8 mouse cellular contexts compared by ENCODE assay signal in the genomic region with DNA sequence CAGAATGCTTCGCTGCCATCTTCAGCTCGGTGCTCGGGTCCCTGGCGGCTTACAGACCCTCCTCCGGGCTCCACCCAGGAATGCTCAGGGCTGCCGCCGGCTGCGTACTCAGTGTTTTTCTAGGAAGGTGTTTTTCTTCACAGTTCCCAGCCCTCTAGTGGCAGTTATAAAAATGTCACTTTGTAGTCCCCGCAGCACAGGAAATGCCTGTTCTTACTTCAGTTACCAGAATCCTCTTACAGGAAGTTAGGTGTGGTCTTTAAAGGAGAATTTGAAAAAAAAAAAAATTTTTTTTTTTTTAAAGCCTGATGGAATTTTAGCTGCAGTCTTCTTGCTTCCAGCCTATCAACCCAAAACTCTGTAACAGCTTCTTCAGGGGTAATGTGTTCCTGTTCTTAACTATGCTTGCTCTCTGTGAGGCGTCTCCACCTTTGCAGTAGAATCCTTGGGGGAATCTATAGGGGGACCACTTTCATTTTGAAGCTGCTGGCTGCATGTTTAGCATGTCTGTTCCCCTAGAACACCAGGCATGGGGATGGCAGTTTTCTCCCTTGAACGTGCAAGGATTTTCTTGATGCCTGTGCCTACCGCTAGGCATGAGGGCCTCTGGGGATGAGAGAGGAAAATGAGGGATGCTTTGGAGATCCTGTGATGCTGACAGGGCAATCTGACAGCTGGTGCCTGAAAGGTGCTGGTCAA. TPM values are rescaled to one million over a fixed set of nuclear protein-coding genes. Genes with fewer than 3 reads are reported as not detected.
DNase-seq lines count a peak whose midpoint lies in the region; ATAC-seq and TF ChIP-seq lines count a peak whose summit lies in the region.

No protein-coding gene starts in this region.

- peak; percentile 1 for DNase-seq in MEL (ENCODE audit: low read depth, low spot score)
- DNase-seq in cerebellum, adult 11 months, result peak; percentile 77
- peak; percentile 66 for DNase-seq in heart, postnatal 4 days
- peak; percentile 84 to 91 for DNase-seq in layer of hippocampus, adult 18-20 months (ENCODE audit: low spot score in 2 of 2)
- peak; percentile 41 to 55 for DNase-seq in lung, adult 18-20 months
- DNase-seq in urinary bladder, postnatal 25 days (ENCODE audit: low spot score), result peak; percentile 32

- H3K9ac ChIP-seq in MEL (ENCODE audit: control insufficient read depth, low read depth, low read length, poor library complexity, severe bottlenecking), result no peak overlapping the region
- H3K9ac ChIP-seq in forebrain, embryonic 16.5 days (replicated peaks; ENCODE audit: low read depth, low read length), result peak overlapping the region; percentile 65

- no peaks in the 10 kb centered on the region for H3K9me3 ChIP-seq in MEL (replicated peaks; ENCODE audit: insufficient read depth, low read length)
- H3K9me3 ChIP-seq in forebrain, embryonic 16.5 days (ENCODE audit: control insufficient read depth, low read length), result no peaks in the 10 kb centered on the region

- no peaks in the 10 kb centered on the region for H3K36me3 ChIP-seq in MEL (ENCODE audit: control insufficient read depth in 1 of 2, insufficient read depth in 2 of 2, low read length in 2 of 2)
- no peaks in the 10 kb centered on the region for H3K36me3 ChIP-seq in forebrain, embryonic 16.5 days (ENCODE audit: control insufficient read depth, insufficient read depth)

- TF ChIP-seq EP300 in MEL (IDR thresholded peaks at IDR 0.05; ENCODE audit: low read depth in 1 of 2, low read length in 2 of 2), result no peak

- peak overlapping the region; percentile 60 for H3K4me2 ChIP-seq in forebrain, embryonic 16.5 days (ENCODE audit: low read length)

- peak; percentile 99 for ATAC-seq in forebrain, embryonic 16.5 days

- H3K27me3 ChIP-seq in MEL (ENCODE audit: control insufficient read depth in 1 of 2, insufficient read depth in 2 of 2, low read length in 2 of 2), result no peaks in the 10 kb centered on the region
- no peaks in the 10 kb centered on the region for H3K27me3 ChIP-seq in forebrain, embryonic 16.5 days (replicated peaks; ENCODE audit: control insufficient read depth, insufficient read depth, low read length)

- TF ChIP-seq POLR2A in MEL (IDR thresholded peaks at IDR 0.05; ENCODE audit: control insufficient read depth in 1 of 2, insufficient read depth in 1 of 2, low read depth in 1 of 2, low read length in 2 of 2, poor library complexity in 1 of 2), result no peak
- TF ChIP-seq POLR2A in olfactory bulb, adult 2 months (IDR thresholded peaks at IDR 0.05; ENCODE audit: insufficient read depth, low read depth, low read length), result no peak

- no peaks in the 10 kb centered on the region for H3K4me1 ChIP-seq in MEL (ENCODE audit: control insufficient read depth in 1 of 2, insufficient read depth in 2 of 2, low read length in 2 of 2)
- peaks cover 11% of the 10 kb centered on the region for H3K4me1 ChIP-seq in forebrain, embryonic 16.5 days (replicated peaks; ENCODE audit: control insufficient read depth, insufficient read depth, low read length)
- H3K4me1 ChIP-seq in olfactory bulb, adult 2 months (ENCODE audit: control insufficient read depth, insufficient read depth, low read length), result peaks cover 5% of the 10 kb centered on the region; the same call in 1 of the 2 replicates

- TF ChIP-seq RAD21 in MEL (IDR thresholded peaks at IDR 0.05; ENCODE audit: low read depth, low read length), result no peak

- TF ChIP-seq CTCF in MEL (IDR thresholded peaks at IDR 0.05 in 2 of 3, conservative IDR thresholded peaks at IDR 0.05 in 1 of 3; ENCODE audit: control insufficient read depth in 1 of 3, insufficient read depth in 1 of 3, low read depth in 2 of 3, low read length in 3 of 3, poor library complexity in 1 of 3, severe bottlenecking in 1 of 3), result no peak
- 0 out of 2 replicates have a peak, but pooled peaks have one; percentile 22 for TF ChIP-seq CTCF in olfactory bulb, adult 2 months (IDR thresholded peaks at IDR 0.05; ENCODE audit: insufficient read depth, low read depth, low read length)

- no peak overlapping the region for H3K4me3 ChIP-seq in MEL (ENCODE audit: control insufficient read depth in 1 of 2, insufficient read depth in 1 of 2, low read depth in 2 of 2, low read length in 2 of 2)
- H3K4me3 ChIP-seq in forebrain, embryonic 16.5 days (replicated peaks; ENCODE audit: low read length), result peak overlapping the region; percentile 41
- H3K4me3 ChIP-seq in olfactory bulb, adult 2 months (ENCODE audit: insufficient read depth, low read depth, low read length), result peak overlapping the region; percentile 48

- 17% methylated on average over 12 of the region's 12 CpGs for WGBS in forebrain, embryonic 16.5 days
- WGBS in olfactory bulb, adult 2 months, result 9% methylated on average over 12 of the region's 12 CpGs

- no peaks in the 10 kb centered on the region for H3K79me2 ChIP-seq in MEL (ENCODE audit: control insufficient read depth, insufficient read depth, low read length, poor library complexity)

- H3K27ac ChIP-seq in MEL (ENCODE audit: control insufficient read depth, low read depth, low read length), result no peak overlapping the region
- H3K27ac ChIP-seq in forebrain, embryonic 16.5 days (ENCODE audit: low read length), result peak overlapping the region; percentile 84
- no peak overlapping the region for H3K27ac ChIP-seq in olfactory bulb, adult 2 months (ENCODE audit: insufficient read depth, low read depth, low read length)

TF ChIP-seq in MEL, 35 proteins besides CTCF, POLR2A, EP300 and RAD21:
- TF ChIP-seq MYC (IDR thresholded peaks at IDR 0.05; ENCODE audit: low read depth, low read length), result no peak
- TF ChIP-seq HCFC1 (IDR thresholded peaks at IDR 0.05; ENCODE audit: low read depth, low read length), result no peak
- no peak for TF ChIP-seq BHLHE40 (IDR thresholded peaks at IDR 0.05; ENCODE audit: borderline replicate concordance, low read depth, low read length)
- no peak for TF ChIP-seq NRF1 (IDR thresholded peaks at IDR 0.05; ENCODE audit: insufficient read depth, low read depth, low read length, poor library complexity, severe bottlenecking)
- TF ChIP-seq NELFE (IDR thresholded peaks at IDR 0.05; ENCODE audit: low read depth, low read length), result no peak

RNA-seq across cellular contexts. Expression of a gene that starts 48.0 kb away (rescaled TPM):
- not detected in 2 replicates for total RNA-seq in MEL (2012; rRNA removed)
- not detected for polyA plus RNA-seq in MEL (2012; ENCODE audit: insufficient read depth in 1 of 2, insufficient read length in 2 of 2, low read depth in 1 of 2, low replicate concordance in 2 of 2, missing spikeins in 1 of 2)
- 35.2 and 42.8 TPM in 2 replicates for polyA plus RNA-seq in forebrain, embryonic 16.5 days (2015; fragmentation: Nextera tagmentation; extraction: Ambion mirVana)
- under 1 TPM; 0.21 to 0.41 TPM for total RNA-seq in heart, postnatal 4 days (2021)
- total RNA-seq in layer of hippocampus, adult 18-20 months (2021), result 100 to 1,000 TPM; 233 to 242 TPM
- 70.0 TPM in 1 of 2 replicates, not detected in the other for polyA plus RNA-seq in olfactory bulb, adult 2 months (2012; ENCODE audit: insufficient read depth, insufficient read length, low replicate concordance, missing spikeins)

Comparison
In these comparisons a context has a peak if more than half of its experiments do, and no peak if none do; other contexts are left out.
1. DNase-seq: peak in every context shown above with its lines; median percentile 88 in layer of hippocampus, adult 18-20 months; 77 in cerebellum, adult 11 months; 66 in heart, postnatal 4 days; 48 in lung, adult 18-20 months; 32 in urinary bladder, postnatal 25 days; 1 in MEL.
2. H3K4me3 ChIP-seq: peak in forebrain, embryonic 16.5 days (single experiment) and olfactory bulb, adult 2 months (single experiment); none in MEL (0 of 2).
3. RNA of a gene that starts 48.0 kb away (total RNA-seq): 233 to 242 TPM in layer of hippocampus, adult 18-20 months; 0.21 to 0.41 TPM in heart, postnatal 4 days and not detected in MEL; every median in the first group is over 100 times any median in the second.